Mouse (Mus musculus) frontal cortex, postnatal 14 days (tissue): Measurements from ENCODE around the gene Glrx5.
A peak's percentile ranks its signal among the peaks of the same experiment; 100 is the strongest.

Experiments
- DNase-seq, 2 experiments: peaks; one replicate each; pipeline ENCODE4 v3.0.0; 2022; ENCODE audit warnings: low spot score in 2 of 2

The Glrx5 gene

GRCm38 (mm10) chr12:105073708-105074107 lies 41.2 kb downstream of the Glrx5 start:
- DNase-seq: peak in 1 of 2 experiments; percentile 25

GRCm38 (mm10) chr12:105075496-105075895 lies 43.0 kb downstream of the Glrx5 start:
- DNase-seq: no peak

GRCm38 (mm10) chr12:105076511-105076910 lies 44.0 kb downstream of the Glrx5 start:
- no peak for DNase-seq

GRCm38 (mm10) chr12:105077232-105077631 lies 44.7 kb downstream of the Glrx5 start:
- no peak for DNase-seq

- DNase-seq: no peak
These were observed 51.7 kb downstream of the Glrx5 start for GRCm38 (mm10) chr12:105084171-105084570.

- DNase-seq: no peak
These were observed 52.3 kb downstream of the Glrx5 start for GRCm38 (mm10) chr12:105084816-105085215.

GRCm38 (mm10) chr12:105085296-105085695 lies 52.8 kb downstream of the Glrx5 start:
- DNase-seq: no peak

- no peak for DNase-seq
These were observed 54.3 kb downstream of the Glrx5 start for GRCm38 (mm10) chr12:105086781-105087180.

GRCm38 (mm10) chr12:105087353-105087752 lies 54.9 kb downstream of the Glrx5 start:
- no peak for DNase-seq

GRCm38 (mm10) chr12:105089231-105089630 lies 56.7 kb downstream of the Glrx5 start:
- DNase-seq: no peak

GRCm38 (mm10) chr12:105091604-105092003 lies 59.1 kb downstream of the Glrx5 start:
- DNase-seq: no peak
